Mouse (Mus musculus) embryo, embryonic 9.5 days (tissue): ENCODE data around the gene Etaa1.
"Not testable (repeated sequence)": the region's sequence is repeated elsewhere in the genome, so short reads cannot be mapped to it uniquely, and the experiment has no call there.

Experiments used
- DNase-seq: peaks from one replicate; pipeline ENCODE4 v3.0.0-alpha.2; 2017; ENCODE audit errors: extremely low spot score

Etaa1 gene

DNA sequence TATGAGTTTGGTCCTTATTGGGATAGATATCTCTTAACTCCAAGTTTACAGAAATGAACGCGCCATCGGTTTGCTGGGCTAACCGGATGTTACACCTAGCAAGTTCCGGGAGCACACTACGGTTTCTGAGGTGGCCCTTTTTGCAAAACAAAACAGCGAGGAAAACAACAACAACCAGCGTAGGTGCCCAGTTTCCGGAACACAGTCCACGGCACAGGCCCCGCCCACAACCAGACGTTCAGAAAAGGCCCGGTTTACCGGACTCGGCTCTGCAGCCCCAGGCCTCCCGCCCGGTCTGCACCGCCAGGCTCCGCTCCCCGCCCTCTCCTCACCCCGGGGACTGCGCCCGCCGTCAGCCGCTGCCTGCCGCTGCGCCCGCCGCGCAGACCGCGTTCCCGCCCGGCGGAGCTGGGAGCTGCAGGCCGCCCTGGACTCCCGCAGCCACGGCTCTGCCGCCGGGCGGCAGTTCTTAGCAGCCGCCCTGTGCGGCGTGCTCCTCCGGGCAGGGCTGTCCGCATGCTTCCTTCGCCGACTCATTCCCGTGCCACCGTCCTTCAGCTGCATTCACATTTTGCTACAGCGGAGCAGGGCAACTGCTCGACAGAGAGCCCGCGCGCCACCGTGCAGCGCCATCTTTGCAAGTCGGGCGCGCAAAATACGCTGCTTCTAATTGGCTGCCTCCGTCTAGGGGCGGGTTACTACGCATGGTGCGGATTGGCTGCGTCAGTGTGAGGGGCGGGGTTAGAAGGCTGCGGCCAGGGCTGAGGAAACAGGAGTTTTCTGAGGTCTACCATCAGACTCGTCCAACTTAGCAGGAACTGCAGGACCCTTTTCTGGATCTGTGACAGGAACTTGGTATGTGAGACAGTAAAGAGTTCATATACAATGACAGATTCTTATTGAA, at the start of gene Etaa1:
Gene Etaa1, minus strand, starts transcription at position 645 of the 904 bp plus-strand sequence.
- peak; percentile 94 for DNase-seq

DNA sequence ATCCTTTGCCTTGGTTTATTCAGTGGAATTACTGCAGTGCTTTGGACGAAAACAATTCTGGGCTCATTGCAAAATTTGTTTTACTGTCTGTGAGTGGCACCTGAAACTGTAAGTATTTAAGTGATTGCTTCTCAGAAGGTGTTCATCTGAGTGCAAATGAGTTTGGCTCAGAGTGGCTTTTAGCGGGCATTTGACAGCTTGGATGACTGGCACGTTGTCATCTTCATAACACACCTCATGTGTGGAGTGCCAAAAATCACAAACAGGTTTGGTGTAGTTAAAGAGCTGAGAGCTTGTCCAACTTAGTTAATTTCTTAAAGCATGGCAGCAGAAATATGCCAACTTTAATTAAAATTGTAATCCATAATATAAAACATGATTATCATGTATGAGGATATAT, 40.5 kb upstream of the Etaa1 start:
- no peak for DNase-seq

DNA sequence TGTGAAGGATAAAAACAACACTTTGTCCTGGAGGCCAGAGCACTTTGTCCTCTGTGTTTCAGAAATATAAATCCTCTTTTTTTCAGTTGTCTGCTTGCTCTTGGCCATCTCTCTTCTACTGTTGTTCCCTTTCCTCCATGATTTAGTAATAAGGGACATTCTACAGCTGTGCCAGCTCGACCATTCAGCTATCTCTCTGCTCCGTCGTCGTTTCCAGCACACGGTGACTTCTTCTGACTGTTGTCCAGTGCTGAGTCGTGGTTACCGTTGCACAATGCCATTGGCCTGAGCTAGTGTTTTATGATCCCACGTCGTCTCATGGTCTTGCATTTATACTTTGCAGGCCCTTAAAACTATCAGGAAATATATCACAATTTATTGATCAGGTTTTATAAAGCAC, 38.6 kb upstream of the Etaa1 start:
- no peak for DNase-seq

DNA sequence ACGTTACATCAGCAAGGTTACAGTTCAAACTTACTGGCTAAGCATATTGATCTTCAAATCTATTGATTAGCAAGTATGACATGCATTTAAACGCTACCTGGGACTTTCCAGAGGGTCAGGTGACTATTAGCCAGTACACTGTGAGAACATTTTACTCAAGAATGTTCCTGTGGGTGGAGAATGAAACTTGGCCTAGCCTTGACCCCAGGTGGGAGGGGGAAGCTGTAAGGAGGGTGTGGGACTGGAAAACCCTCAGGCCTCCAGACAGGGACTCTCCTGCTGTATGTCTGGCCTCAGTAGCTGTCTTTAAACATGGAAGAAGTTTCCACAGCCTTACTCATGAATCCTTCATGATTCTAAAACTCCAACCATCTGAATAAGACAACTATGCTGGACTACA, 29.7 kb upstream of the Etaa1 start:
- no peak for DNase-seq

DNA sequence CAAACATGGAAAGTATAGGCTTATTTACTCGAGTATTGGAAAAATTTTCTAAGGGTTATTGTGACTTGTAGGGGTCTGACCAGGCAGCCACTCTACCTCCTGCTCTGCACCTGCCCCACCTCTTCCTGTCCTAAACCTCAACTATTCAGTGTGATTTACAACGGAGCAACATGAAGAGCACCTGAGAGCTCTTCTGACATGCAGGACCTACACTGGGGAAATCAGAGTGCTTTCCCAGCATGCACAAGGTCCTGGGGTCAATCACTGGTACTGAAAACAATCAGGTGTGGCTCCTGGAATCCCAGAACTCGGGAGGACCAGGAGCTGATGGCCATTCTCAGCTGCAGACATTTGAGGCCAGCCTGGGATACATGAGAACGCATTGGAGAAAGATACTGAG, 27.6 kb upstream of the Etaa1 start:
- DNase-seq = no peak

DNA sequence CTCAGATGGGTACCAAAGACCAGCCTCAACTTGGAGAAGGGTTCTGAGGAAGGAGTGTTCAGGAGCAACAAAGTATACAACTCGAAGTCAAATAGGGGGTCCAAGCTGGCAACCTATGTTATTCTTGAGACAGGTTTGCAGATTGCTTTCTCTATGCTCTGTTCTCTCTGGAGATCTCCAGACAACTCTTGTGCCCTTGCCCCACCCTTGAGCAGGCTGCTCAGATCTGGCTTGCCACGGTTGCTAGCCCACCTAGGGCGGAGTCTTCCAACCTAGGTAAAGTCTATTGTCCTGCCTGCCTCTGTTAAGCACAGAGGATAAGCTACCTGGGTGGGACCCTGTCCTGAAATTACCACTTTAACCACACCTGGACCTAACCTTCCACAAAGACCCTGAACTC, 21.9 kb upstream of the Etaa1 start:
- DNase-seq = no peak

DNA sequence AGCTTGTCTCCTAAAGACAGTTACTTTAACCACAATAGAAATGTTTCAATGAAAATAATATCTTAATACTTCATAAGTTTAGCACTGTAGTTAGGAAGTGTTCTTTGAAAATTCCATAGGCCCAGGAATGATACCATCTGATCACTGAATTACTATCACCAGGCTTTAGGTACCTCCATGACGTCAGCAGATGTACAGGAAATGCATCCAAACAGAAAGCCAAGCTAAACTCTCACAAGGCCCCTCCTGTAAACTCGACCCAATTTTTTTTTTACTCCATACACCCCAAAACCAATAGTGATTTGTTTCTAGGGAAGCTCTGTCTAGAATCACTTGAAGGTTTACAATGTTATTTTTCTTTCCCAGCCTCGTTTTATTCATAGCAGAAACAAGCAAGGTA, 884 bp downstream of the Etaa1 start:
- DNase-seq = no peak

DNA sequence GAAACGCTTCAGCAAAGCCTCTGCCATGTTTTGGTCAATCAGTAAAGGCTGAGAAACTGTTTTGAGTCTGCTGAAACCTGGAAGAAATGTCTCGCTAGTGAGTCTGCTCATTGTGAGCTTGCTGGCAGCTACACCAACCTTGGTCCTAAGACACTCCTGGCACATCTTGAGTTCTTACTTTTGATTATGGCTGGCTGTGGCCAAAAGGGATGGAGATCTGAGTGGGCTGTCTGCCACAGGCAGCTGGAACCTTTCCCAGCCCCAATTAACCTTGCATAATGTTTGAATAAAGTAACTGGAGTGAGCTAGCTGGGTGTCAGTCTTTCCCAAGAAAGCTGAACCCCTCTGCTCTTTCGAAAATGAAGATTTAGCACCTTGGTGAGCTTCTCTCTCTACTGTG, 2.3 kb downstream of the Etaa1 start:
- DNase-seq = no peak

DNA sequence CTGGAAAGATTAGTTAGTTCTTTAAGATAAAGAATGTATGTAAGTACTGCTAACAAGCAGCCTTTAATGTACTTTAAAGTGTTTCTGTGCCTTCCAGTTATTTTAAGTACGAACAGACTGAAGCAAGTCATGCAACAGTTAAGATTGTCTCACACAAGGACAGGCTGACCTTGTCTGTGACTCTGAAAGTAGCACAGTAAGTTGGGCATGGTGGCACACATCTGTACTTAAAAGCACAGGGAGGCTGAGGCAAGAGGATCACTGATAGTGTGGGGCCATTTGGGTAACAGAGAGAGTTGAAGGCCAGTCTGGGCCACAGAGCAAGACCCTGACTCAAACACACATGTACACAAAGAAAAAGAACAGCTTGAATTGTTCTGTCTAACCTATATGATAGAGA, 14.5 kb downstream of the Etaa1 start:
- DNase-seq = no peak

DNA sequence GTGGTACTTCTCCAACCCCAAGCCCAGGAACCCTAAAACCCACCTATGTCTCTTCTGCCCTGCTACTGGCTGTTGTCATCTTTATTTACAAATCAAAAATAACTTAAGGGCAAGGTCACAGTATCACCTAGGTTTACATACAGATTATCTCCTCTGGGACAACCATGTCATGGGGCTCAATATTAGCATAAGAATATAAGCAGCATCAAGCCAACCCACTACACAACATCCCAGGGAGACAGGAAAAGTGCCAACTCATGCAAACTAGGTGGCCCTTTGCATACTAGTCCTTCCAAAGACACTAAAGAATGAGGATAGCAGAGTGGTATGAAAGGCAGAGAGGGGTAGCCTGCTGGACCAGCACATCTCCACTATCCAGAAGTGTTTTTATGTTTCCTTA, 15.7 kb downstream of the Etaa1 start:
- DNase-seq = no peak

DNA sequence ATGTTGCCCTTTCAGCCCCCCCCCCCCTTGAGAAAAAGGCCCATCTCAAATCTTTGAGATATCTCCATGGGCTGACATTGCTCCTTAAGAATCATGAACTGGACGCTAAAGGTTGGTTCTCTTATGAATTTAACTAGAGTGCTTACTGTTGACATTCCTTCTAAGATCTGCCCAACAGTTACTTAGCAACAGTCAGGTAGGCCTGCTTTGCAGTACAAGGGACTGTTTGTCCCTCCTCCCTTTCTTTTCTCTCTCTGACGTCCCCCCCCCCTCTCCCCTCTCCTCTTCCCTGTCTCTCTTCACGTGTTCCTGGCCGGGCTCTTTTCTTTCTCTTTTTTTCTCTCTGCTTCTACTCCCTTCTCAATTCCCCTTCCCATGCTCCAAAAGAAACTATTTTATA, 35.8 kb downstream of the Etaa1 start:
- DNase-seq = no peak

DNA sequence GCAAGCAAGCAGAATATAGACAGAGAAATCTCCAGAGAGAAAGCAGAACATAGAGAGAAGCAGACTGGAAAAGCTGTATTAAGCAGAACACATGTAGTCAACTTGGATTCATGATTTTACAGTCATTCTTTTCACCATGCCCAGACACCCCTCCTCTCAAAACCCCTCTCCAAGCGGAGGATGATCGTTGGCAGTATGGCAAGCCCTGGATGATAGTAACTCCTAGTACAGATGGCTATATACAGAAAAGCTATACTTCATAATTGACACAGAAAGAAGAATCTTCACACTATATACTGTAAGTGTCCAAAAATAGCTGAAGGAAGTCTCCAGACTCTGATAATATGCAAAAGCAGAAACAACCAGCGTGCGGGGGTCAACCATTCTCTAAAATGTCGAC, 36.6 kb downstream of the Etaa1 start:
- DNase-seq = no peak

DNA sequence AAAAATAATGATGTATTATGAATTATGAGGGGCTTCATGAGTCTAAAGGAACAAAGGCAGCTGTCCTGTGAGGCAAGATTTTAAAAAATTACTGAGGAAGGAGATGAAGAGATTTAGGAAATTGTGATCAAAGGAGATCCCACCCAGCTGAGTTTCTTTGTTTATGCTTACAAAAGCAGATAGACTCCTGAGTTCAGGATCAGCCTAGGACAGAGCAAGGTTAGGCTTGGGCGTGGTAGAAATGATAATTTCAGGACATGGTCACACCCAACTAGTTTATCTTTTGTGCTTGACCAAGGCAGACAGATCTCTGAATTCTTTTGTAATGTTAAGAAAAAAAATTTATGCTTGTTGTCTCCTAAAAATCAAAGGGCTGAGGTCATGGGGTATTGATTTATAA, 37.2 kb downstream of the Etaa1 start:
- DNase-seq = no peak

DNA sequence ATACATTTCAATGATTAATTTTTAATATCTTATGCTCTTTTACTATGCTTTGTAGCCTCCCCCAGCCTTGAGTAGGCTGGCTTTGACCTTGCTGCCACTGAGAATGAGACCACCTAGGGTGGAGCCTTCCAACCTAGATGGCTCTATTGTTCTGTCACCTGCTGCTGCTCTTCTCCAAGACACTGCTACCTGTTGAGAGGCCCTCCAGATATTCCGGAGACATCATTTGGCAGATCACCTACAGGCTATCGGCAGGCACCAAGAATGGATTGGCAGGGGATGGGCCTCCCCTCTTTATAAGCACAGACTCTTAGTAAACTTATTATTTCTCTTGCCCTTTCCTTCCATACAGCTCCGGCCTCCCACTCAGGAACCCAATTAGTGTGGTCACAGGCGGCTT, 52.7 kb downstream of the Etaa1 start:
- not testable (repeated sequence) for DNase-seq
